Mouse (Mus musculus): Measurements from ENCODE around the gene Alk.

GRCm38 (mm10) chr17:72639400-72639799 lies 35.0 kb upstream of the Alk start:
- no peak for TF ChIP-seq CTCF (IDR thresholded peaks at IDR 0.05)
- no peak for TF ChIP-seq POLR2A (IDR thresholded peaks at IDR 0.05; ENCODE audit: insufficient read depth, low read depth, low read length)
